Mouse (Mus musculus) thymus, postnatal 10 days (tissue): ENCODE results near the gene Phb.
"Not testable (repeated sequence)": the region's sequence is repeated elsewhere in the genome, so short reads cannot be mapped to it uniquely, and the experiment has no call there.

Experiments used
- DNase-seq, 2 experiments: peaks; one replicate each; pipeline ENCODE4 v3.0.0; 2021; ENCODE audit warnings: low spot score in 2 of 2

Gene Phb

DNA sequence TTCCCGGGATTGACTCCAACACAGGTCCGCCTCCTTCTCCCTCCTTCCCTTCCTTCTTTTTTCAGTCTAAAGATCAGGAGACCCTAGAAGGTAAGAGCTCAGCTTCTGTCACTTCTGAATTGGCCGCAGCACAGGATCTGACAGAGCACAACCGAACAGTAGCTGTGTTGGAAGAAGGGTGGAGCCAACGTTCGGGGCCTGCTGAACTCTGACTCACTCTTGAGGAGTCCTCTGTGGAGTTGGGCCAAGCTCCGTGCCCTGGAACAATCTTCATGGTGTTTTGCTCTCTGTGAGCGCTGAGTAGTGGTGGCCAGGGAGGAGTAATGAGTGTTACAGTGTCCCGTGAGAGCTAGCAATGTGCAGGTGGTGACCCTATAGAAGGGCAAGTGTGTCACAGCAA lies 15.8 kb upstream of the Phb start:
- no peak for DNase-seq

DNA sequence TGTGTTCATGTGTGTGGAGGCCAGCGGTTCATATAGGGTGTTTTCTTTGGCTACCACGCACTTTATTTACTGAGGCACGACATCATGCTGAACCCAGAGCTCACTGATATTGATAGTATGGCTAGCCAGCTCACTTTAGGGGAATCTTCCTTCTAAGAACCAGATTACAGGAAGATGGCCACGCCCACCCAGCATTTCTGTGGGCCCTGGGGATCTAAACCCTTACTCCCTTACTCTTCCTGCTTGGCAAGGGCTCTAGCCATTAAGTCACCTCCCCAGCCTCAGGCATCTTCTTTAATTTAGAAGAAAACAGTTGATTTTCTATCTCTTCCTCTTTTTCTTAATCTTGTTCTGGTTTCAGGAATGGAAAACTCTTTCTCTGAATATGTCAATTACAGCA lies 9.3 kb upstream of the Phb start:
- DNase-seq = no peak

DNA sequence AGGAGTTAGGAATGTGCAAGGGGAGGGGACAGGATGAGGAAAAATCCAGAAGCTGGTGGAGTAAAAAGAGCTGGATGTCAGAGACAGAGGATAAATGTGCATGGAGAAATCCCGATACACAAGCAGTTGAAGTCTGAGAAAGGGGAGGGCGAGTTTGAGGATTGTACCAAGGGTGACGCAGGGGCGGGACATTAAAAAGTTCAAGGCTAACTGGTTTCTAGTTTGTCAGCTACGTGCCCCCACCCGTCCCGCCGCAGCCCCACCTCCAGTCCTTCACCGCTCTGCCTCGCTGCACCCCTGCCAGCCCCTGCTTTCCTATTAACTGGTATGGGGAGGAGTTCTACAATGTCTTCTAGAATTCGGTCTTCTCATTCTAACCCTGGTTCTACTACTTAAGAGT lies 420 bp downstream of the Phb start:
- DNase-seq = peak; percentile 43

DNA sequence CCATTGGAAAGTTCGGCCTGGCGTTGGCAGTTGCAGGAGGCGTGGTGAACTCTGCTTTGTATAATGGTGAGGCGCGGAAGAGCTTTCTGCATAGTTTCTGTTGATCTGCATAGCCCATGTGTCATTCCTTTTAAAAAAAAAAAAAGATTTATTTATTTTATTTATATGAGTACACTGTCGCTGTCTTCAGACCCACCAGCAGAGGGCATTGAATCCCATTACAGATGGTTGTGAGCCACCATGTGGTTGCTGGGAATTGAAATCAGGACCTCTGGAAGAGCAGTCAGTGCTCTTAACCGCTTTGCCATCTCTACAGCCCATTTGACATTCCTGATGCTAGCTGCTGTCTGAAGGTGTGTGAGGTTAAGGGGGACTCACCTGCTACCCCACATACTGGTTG lies 1.3 kb downstream of the Phb start:
- DNase-seq = not testable (repeated sequence)

DNA sequence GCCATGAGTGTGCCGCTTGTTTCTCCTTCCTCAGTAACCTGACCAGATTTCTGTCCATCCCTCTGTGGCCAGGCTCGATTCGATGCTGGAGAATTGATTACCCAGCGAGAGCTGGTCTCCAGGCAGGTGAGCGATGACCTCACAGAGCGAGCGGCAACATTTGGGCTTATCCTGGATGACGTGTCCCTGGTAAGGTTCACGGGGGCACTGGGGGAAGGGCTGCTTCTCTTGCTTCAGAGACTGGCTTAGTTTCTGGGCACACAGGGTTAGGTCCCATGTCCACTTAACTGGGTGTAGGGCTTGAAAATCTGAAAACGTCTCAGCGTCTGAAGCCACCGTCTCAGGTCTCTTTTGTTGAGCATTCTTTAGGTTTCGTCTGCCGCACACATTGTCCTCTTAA lies 8.7 kb downstream of the Phb start:
- DNase-seq = no peak

DNA sequence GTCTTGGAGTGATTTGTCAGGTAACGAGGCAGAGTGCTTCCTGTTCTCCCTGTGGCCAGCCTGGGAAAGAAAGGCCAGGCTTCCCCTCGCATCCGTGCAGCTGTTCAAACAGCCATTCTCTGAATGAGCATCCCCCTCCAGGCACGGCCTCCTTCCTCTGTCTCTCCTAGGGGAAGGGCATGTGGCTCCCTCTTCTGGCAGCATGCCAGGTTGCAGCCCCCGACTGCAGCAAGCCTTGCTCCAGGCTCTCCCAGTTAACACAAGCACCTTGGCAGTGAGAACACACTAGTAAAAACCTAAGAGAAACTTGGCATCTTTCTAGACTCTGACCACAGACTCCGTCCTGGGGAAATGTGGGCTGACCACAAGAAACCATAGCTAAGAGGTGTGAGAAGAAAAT lies 9.6 kb downstream of the Phb start:
- DNase-seq = peak; percentile 67 to 85

DNA sequence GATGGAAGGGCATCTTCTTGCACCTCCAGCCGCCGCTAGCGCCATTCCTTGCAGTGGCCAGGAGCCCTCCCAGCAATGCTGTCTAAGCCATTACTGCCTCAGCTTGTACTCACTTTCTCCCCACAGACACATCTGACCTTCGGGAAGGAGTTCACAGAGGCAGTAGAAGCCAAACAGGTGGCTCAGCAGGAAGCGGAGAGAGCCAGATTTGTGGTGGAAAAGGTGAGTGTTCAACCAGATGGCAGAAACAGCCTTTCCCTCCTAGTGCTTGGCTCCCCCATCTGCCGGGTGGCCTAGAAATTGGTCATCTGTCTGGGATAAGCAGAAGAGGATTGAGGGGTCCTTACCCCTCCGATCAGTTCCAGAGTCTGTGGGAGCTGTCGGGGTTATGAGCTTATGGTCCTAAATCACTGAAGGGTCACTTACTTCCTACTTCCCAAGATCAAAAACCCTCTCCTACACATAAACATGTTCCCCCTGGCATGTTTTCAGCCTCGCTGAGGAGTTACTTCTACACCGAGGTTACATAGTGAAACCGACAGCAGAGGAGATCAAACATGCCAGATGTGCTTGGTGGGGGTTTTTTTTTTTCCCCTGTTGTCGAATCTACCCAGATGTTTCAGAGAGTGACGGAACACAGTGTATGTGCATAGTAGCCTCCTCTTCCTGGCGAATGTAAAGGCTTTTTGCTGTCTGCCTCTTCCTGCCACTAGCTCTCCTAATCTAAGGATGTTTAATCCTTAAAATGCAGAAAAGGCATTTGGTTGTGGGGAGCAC lies 11.4 kb downstream of the Phb start:
- no peak for DNase-seq

DNA sequence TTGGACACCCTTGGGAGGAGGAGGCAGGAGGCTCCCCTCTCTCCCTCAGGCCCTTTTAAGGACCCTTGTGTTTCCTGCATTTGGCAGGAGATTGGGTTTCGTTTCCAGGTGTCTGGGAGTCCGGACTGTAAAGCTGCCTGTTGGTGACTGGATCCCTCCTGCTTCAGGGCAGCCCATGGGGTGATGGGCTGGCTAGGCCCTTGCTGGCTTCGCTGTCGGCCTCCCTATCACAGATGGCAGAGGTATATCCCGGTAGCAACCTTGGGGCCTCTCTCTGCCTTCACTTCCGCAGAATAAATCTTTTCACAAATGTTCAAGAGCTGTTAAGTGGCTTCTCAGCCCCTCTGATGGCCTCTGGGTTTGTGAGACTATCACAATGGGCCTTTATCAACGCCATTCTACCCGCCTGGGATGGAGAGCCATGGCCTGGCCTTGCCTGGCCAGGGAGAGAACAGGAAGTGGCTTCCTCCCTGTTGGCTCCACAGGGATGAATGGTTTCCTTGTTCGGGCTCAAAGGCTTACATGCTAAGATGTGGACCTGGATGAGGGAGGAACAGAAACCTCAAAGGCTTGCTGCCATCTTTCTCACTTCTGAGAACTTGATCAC lies 15.3 kb downstream of the Phb start:
- no peak for DNase-seq

DNA sequence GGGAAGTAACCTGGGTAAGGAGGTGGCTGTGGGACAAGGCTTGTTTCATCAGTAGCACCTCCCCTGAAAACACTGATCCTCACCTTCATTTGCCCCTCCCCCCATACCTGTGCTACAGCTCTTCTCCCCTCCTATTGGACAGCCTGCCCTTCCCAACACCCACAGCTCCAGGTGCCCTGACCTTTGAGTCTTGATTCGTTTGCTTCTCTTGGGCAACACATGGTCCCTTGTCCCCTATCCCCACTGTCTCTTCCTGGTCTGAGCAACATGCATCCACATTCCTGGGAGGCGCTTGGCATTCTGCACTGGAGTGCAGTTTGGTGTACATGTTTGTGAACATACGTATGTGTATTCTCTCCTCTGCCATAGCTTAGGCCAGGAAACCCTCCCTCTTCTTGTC lies 16.2 kb downstream of the Phb start:
- no peak for DNase-seq

DNA sequence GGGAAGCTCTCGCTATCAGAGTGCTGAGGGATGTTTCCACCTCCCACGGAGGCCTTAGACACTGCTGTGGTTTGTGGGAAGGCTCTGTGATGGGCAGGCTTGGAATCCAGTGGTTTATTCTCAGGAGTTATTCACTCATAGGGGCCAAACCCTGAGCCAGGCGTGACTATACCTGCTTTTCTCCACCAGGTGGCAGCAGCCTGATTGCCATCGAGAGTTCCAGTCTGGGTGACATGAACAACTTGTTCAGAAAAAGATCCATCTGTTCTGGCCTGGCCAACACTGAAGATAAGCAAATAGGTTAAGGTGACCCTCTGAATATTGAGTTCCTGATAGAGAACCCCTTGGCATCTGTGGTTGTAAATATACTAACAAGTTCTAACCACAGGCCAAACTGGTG lies 19.3 kb downstream of the Phb start:
- peak; percentile 34 to 74 for DNase-seq

DNA sequence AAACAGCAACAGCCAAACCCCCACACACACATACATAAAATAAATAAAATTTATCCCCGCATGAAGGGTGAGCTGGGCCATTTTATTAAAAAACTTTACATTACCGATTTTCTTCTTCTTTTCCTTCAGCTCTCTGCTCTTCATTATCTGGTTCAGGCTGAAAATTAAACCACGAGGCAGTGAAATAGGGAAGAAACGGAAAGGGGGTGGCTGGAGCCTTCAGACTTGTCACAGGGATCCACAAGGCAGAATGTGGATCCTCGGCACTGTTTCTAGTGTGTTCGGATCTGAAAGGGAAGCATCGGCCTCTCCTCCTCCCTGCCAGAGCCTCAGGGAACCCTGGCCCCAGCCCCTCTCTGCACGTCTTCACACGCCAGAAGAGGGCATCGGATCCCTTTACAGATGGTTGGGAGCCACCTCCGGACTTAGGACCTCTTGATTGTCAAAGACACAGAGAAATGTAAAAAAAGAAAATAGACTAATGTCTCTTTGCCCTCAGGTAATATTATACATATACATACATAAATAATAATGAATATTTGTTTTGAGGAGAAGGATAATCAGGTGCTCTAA lies 20.4 kb downstream of the Phb start:
- DNase-seq = no peak

DNA sequence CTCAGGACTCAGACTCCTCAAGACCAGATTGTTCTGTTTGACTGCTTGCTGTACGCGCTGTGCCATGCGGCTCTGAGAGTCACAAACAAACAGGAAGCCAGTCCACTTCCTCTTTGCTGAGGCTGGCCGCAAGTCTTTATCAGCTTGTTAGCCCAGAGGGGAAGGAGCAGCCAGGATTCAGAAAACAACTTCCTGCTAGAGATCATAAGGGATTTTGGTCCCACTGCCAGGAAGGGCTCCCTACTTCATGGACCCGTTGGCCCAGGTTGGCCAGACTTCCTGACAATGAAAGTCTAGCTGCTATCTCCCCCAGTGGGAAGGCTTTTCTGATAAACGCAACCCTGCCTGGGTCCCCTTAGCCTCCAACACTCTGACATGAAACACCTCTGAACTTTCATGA lies 21.8 kb downstream of the Phb start:
- peak in 1 of 2 experiments; percentile 16 for DNase-seq

DNA sequence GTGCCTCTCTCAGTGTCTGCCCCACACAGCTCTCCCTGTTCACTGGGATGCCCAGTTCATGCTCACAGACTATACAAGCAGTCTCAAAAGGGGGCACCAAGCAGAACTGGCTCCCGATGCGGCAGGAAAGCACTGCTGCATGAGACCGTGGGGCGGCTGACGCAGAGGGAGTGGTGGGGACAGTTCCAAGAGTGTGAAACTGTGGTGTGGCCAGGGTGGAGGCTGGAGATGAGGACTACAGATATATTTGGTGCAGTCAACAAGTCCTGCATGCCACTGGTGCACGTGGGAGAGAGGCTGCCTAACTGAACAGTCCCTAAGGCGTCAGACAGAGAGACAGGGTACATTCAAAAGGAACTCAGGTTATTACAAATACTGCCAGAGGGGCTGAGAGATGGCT lies 22.2 kb downstream of the Phb start:
- DNase-seq = peak in 1 of 2 experiments; percentile 21

DNA sequence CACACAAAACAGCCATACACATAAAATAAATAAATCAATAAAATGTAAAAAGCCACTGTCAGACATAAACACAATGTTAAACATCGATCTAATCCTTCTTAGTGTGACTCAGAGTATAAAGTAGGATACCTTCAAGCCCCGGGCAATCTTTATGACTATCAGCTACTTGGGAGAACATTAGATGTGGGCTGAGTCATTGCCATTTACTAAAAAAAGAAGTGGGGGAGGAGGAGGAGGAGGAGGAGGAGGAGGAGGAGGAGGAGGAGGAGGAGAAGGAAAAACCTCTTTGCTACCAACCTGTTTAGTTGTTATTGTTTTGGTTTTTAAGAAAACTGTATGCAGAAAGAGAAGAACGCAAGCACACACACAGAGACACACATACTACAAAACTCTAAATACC lies 22.8 kb downstream of the Phb start:
- DNase-seq = no peak

DNA sequence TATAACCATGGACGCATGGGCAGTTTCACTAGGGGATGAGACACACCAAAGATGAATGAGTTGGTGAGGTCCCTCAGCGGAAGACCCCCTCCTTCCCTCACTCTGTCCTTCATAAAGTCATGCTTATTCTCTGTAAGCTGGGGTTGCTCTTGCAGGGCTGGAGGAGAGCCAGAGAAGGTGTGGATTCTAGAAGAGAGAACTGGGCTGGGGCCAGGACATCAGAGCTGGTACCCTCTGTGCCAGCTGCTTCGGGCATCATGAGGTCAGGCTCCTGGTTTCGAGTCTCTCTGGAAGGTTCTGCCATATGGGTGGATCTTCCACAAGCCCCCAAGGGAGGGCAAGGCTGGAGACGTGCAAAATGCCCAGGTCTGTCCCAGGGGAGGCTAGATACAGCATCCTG lies 31.8 kb downstream of the Phb start:
- DNase-seq = no peak

DNA sequence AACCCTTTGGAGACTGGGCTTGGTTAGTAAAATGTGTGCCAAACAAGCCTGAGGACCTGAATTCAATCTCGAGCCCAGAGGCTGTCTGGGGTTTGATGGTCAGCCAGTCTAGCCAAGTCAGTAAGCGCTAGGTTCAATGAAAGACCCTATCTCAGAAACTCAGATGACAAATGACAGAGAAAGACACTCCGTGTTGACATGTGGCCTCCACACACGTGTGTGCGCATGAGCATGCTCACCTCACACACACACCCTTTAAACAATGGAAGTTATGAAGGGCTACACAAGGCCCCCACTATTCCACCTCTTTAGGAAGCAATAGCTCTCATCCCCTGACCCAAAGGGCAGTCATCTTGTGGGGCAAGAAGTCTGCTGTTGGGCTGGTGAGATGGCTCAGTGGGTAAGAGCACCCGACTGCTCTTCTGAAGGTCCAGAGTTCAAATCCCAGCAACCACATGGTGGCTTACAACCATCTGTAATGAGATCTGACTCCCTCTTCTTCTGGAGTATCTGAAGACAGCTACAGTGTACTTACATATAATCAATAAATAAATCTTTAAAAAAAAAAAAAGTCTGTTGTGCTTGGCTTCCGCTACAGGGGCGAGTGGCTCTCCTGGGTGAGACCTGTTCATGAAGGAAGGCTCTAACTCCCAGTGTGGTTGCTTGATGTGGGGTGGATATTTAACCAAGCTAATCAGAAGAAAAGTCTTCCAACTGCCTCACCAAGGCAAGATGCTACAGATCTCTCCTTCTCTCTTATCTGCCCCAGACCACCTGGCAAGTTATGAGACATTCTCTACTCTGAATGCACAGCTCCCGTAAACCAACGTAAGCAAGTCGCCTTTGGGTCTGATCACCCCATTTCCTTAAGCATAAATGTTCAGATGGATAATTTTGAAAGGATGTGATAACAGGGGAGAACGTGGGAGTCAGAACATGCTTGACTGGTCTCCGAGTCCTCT lies 34.3 kb downstream of the Phb start:
- no peak for DNase-seq

DNA sequence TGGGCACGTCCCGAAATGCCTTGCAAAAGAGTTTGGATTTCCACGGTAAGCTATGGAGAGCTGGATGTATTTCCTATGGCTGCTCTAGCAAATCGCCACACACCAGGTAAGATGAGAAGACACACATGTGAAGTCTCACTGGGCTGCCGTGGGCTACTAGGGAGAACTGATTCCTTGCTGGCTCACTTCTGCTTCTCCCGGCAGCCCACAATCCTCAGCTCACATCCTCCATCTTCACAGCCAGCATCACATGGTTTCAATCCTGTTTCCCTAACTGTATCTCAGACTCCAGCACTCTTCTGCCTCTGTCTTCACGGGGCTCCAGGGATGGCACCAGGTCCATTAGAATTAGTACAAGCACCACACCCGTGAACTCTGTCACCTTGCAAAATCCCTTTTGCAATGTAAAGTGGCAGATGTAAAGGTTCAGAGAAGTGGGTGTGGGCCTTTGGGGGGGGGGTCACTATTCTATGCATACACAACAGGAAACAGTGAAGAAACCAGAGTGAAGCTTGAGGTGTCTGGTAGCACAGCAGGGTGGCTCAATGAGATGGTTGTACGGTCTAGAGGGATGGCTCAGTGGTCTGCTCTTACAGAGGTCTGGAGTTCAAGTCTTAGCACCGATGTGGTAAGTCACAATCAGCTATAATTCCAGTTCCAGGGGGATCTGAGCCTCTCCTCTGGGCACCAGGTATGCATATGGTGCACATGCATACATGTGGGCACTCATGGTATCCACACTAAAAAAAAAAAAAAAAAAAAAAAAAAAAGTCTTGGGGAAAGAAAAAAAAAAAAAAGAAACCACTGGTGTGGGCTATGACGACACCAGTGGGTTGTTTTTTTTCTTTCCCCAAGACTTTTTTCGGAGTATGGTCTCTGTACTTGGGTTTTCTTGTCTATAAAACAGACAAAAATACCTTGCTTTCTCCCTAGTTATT lies 37.5 kb downstream of the Phb start:
- no peak for DNase-seq

DNA sequence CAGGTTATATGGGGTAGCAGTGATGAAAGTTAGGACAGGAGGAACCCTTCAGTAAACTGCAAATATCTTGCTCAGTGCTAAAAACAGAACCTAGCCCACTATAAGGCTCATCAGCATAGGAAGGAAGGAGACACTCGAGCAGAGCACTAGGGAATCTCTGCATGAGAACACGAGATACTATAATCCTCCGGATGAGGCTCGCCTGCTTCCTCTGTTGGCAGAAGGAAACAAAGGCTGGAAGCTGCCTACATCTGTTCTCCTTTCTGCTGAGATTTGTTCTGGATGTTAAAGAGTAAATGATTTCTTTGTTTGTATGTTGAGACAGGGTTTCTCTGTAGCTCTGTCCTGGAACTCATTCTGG lies 38.2 kb downstream of the Phb start:
- no peak for DNase-seq

DNA sequence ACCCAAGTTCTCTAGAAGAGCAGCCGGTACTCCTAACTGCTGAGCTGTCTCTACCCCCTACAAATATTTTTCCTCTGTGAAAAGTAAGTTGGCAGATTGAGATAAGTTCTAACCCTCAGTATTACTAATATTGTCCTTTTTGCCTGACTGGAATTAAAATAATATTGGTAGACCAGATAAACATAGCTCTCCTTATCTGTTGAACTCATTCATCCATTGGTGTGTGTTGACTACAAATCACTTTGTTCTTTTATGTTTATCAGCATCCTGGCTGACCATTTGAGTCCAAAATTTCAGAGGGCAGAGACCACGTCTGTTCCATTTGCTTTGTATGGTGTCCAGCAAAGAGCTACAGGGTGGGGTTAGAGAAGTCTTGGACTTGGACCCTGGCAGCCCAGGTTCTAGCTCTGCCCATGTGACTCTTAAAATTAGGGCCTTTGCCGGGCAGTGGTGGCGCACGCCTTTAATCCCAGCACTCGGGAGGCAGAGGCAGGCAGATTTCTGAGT lies 42.8 kb downstream of the Phb start:
- DNase-seq = no peak

DNA sequence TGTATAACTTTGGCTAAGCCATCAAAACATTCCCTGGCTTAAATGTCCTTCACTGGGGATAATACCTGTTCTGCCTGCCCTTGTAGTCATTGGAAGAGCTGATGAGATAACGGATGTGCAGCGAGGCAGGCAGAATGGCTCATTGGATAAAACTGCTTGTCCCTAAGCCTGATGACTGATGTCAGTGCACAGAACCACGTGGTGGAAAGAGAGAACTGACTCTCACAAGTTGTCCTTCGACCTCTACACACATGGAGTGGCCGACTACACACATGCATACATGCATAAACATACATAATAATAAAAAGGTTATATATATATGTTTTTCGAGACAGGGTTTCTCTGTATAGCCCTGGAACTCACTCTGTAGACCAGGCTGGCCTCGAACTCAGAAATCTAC lies 43.7 kb downstream of the Phb start:
- DNase-seq = no peak

DNA sequence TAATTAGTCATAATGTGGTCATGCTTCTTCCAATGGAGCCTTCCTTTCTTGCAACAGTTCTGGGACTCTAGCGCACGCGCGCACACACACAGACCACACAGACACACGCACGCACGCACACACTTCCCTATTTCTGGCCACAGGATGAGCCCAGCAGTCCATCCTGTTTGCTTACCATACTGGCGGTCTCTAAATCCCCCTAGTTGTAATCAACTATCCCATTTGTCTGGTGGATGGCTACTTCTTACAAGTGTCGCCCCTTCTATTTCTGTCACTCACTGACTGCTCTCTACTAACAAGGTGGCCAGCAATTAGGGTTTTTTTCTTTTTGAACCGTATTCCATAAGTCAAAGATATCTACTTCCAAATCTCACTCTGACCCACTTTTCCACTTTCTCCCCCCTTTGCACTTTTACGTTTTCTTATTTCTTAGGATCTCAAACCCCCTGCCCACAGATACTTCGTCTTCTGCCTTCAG lies 45.4 kb downstream of the Phb start:
- DNase-seq = no peak
